Mouse (Mus musculus): ENCODE measurements at regions not wholly inside any gene's neighbourhood (a gene's known extent, or its start where the extent isn't known, plus 50 kb on each side); places are given as distances from the start of the nearest gene placed in this dataset.

GRCm38 (mm10) chr15:27013906-27014658 is 118.7 kb upstream of the Fbxl7 start:
- TF ChIP-seq CTCF (IDR thresholded peaks at IDR 0.05; ENCODE audit: low read depth, low read length) (no peak), POLR2A (IDR thresholded peaks at IDR 0.05; ENCODE audit: extremely low read depth, insufficient read depth, low read length) (no peak)
